Mouse (Mus musculus): ENCODE data around the gene Nr1h3. TPM values are rescaled to one million over a fixed set of nuclear protein-coding genes. Genes with fewer than 3 reads are reported as not detected.

The Nr1h3 gene
- total RNA-seq, 2 experiments from 2014 or later: 3.1 to 4.2 TPM

DNA sequence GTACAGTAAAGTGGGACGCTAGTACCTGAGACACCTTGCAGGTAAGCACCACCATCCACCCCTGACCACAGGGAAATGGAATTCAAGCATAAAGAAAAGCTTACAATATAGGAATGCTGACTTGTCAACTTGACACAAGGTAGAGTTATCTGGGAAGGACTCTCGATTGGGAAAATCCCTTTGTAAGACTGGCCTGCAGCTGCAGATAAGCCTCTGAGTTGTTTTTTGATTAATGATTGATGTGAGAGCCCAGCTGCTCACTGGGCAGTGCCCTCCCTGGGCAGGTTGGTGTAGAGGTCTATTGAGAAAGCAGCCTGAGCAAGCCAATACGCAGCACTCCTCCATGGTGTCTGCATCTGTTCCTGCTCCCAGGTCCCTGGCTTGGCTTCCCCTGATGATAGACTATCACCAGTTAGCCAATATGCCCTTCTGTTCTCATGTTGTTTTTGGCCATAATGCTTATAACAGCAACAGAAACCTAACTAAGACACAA lies 49.7 kb downstream of the Nr1h3 start:
- intact Hi-C loops (cut with DNase I): no loop called here
- DNase-seq (ENCODE audit: low spot score in 2 of 2): no peak

GRCm38 (mm10) chr2:91151331-91151730 lies 51.3 kb downstream of the Nr1h3 start:
- intact Hi-C loops (cut with DNase I): no loop called here
- DNase-seq (ENCODE audit: low spot score in 2 of 2): no peak

- DNase-seq (ENCODE audit: low spot score in 2 of 2): no peak
- intact Hi-C loops (cut with DNase I): no loop called here
Observed at GRCm38 (mm10) chr2:91148101-91148500, 54.5 kb downstream of the Nr1h3 start.

- intact Hi-C loops (cut with DNase I): no loop called here
- no peak for DNase-seq (ENCODE audit: low spot score in 2 of 2)
Observed at GRCm38 (mm10) chr2:91143401-91143800, 59.2 kb downstream of the Nr1h3 start.

DNA sequence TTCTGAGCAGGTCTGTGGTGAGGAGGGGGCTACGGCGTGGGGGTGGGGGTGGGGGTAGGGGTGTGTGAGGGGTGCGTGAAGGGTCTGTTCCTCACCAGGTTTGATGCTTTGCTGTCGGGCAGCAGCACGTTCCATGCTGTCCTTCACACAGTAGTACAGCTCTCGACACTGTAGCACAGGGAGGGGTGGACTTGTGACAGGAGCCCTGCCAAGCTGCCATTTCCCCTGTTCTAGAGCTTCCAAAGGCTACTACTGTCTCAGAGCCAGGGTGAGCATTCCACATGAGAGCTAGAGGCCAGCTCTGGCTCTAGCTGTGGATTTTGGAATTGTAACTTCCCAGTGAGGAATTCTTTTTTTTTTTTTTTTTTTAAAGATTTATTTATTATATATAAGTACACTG lies 59.7 kb downstream of the Nr1h3 start:
- DNase-seq (ENCODE audit: low spot score in 2 of 2): no peak
- intact Hi-C loops (cut with DNase I): no loop called here

- DNase-seq (ENCODE audit: low spot score in 2 of 2): no peak
- intact Hi-C loops (cut with DNase I): no loop called here
Observed at GRCm38 (mm10) chr2:91139764-91140163, 62.9 kb downstream of the Nr1h3 start.

DNA sequence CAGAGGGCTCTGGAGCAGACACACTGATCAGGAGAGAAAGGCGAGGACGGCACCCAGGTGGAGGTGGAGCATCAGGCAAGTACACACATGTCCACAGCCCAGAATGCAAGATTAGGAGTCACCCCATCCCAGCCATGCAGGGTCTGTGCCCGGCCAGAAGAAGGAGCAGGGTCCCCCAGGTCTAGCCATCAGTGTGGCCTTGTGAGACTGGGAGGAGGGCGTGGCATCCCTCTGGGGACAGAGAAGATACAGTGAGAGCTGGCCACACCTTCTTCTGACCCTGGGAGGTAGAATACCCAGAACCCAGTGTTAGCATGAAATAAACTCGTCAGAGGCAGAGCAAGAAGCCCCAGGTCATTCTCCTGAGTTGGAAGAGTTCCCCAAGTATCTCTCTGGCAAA lies 63.3 kb downstream of the Nr1h3 start:
- intact Hi-C loops (cut with DNase I): no loop called here
- DNase-seq (ENCODE audit: low spot score in 2 of 2): no peak

GRCm38 (mm10) chr2:91137481-91137880 lies 65.2 kb downstream of the Nr1h3 start:
- DNase-seq (ENCODE audit: low spot score in 2 of 2): no peak
- intact Hi-C loops (cut with DNase I): no loop called here

DNA sequence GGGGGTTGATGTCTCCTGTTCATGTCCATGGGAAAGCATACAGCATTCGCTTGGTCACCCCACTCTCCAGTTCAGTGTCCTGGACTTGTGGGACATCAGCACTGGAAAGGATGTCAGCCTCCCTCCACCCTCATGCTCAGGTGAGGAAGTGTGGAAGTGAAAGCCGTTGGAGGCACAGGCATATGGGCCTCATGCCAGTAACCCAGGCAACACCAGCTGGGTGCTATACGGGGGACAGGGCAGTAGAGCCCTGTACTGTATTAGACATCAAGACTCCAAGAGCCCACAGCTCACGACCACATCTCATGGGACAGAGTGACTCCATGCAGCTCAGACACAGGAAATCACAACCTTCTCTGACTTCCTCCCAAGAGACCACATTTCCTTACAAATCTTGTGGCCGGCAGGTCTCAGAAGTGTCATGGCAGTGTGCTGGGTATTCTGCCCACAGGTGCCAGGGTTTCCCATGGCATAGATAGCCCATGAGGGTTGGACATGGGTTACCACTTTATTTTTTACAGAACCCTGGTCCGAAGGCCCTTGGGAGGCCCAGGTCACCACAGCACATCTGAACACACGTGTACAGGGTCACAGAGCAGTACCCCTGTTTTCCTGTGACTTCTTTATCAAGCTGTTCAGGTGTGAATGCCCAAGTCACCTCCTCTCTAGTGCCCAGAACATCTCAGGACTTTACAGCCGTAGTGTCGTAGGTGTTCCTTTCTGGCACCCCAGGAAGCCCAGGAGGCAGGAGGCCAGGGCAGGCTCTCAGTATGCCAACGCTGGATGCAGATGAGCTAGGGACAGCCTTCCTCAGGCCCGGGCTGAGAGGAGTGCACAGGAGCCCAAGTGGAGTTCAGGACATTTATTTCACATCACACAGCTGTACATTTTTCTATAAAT lies 65.9 kb downstream of the Nr1h3 start:
- intact Hi-C loops (cut with DNase I): no loop called here
- DNase-seq (ENCODE audit: low spot score in 2 of 2): no peak

Other genes starting within 250 kb of the Nr1h3 start
- under 1 TPM; 0.47 to 0.54 TPM for gene Rapsn, start 167.2 kb downstream of the Nr1h3 start, total RNA-seq (2021)
- 100 to 1,000 TPM; 206 to 234 TPM for gene Psmc3, start 148.8 kb downstream of the Nr1h3 start, total RNA-seq (2021)
- gene Slc39a13, start 132.4 kb downstream of the Nr1h3 start, total RNA-seq (2021): 10 to 100 TPM; 27.6 to 36.6 TPM
- 1 to 10 TPM; 4.1 to 5.5 TPM for gene Spi1, start 120.4 kb downstream of the Nr1h3 start, total RNA-seq (2021)
- gene Mybpc3, start 84.7 kb downstream of the Nr1h3 start, total RNA-seq (2021): under 1 TPM; 0.41 to 0.81 TPM
- gene Madd, start 19.0 kb downstream of the Nr1h3 start, total RNA-seq (2021): 100 to 1,000 TPM; 227 to 230 TPM
- 10 to 100 TPM; 44.5 to 46.9 TPM for gene Acp2, start 51 bp upstream of the Nr1h3 start, total RNA-seq (2021)
- 10 to 100 TPM in 1 of 2 experiments, 1 to 10 TPM in 1; 9.6 to 12.2 TPM for gene Ddb2, start 34.1 kb upstream of the Nr1h3 start, total RNA-seq (2021)
- gene Pacsin3, start 53.1 kb upstream of the Nr1h3 start, total RNA-seq (2021): 10 to 100 TPM; 40.8 to 43.2 TPM
- 10 to 100 TPM; 66.2 to 78.1 TPM for gene Arfgap2, start 62.1 kb upstream of the Nr1h3 start, total RNA-seq (2021)
- 100 to 1,000 TPM; 100 to 103 TPM for gene 1110051M20Rik, start 241.9 kb upstream of the Nr1h3 start, total RNA-seq (2021)

Measured in left cerebral cortex, postnatal 36 days (tissue).